Mouse (Mus musculus): ENCODE data around the gene Ago3.

DNA sequence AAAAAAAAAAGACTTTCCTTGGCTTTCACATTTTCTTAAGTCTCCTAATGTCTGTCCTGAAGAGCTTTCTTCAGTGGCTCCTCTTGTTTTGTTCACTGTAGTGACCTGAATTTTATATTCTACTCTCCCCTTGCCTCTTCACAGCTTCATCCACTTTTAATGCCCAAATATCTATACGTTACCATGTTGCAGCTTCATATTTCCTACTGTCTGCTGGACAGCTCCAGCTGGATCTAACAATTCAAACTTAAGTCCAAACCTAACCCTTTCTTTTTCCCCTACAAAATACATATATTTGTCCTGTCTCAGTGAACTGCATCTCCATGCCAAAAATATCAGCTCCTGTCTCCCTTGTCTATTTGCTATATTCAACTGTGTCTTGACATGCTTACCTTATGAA, 40.0 kb upstream of the Ago3 start:
- TF ChIP-seq GATA1 (IDR thresholded peaks at IDR 0.05; ENCODE audit: low read length), result no peak
- no peak for TF ChIP-seq TAL1 (IDR thresholded peaks at IDR 0.05; ENCODE audit: low read length)
